Mouse (Mus musculus) small intestine, adult 2 months (tissue): ENCODE results near the gene Chst3.

Experiments
- CTCF ChIP-seq: fragments of 200-500 bp; IDR thresholded peaks from 2 replicates; pipeline ENCODE4 v1.5.1; 2012; ENCODE audit warnings: low read depth, mild to moderate bottlenecking, control low read depth, inconsistent platforms, low read length, moderate library complexity, mixed read lengths; ENCODE audit not compliant: insufficient replicate concordance, insufficient read length; ENCODE audit errors: extremely low read depth
- POLR2A ChIP-seq: fragments of 200-500 bp; IDR thresholded peaks from 2 replicates; pipeline ENCODE4 v1.6.1; 2012; ENCODE audit warnings: low read depth, mild to moderate bottlenecking, control low read depth, inconsistent platforms, low read length, moderate library complexity

DNA sequence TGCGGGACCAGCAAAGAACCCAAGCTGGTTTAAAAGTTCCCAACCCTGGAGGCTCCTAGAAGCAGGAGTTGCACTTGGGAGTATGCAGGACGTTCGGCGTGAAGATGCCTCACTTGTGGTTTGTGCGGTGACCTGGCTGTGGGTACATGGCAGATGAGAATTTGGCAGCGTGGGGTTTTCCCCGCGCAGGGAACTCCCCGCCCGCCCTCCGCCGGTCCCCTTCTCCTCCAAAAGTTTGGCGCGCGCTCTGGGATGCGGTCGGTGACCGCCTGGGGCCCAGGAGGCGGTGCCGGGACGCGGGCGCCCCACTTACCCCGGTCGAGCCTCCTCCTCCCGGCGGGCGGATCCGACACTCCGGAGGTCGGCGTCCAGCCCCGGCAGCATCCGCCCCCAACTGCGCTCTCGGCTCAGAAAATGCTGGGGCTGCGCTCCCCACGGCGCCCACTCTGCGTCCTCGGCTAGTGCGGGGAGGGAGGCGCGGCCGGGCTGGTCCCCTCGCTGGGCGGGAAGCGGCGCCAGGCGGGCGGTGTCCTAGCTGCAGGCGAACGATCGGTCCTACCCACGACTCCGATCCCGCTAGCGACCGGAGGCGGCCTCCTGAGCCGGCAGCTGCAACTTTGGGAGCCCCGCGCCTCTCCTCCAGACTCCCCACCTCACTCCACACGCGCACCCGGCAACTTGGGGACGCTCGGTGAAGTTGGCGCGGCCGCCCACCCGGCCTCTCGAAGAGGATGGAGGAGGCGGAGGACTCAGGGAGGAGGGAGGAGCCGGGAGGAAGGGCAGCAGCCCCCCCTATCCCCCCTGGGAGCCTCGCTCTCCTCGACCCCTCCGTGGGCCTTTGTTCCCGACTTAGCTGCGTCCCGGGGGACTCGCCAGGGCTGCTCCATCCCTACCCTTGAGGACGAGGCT, at the start of gene Chst3:
- no peak for TF ChIP-seq POLR2A
- TF ChIP-seq CTCF = no peak
